Mouse (Mus musculus) heart, embryonic 11.5 days (tissue): Measurements from ENCODE around the gene Fam208b. TPM values are rescaled to one million over a fixed set of nuclear protein-coding genes. Genes with fewer than 3 reads are reported as not detected.
A peak's percentile ranks its signal among the peaks of the same experiment; 100 is the strongest.

Experiments used
- ATAC-seq: fragments of 200-750 bp; cut with Nextera tagmentation; replicated peaks from 2 replicates; pipeline ENCODE4 v1.8.0; 2017; ENCODE audit warnings: moderate library complexity; ENCODE audit not compliant: insufficient number of reproducible peaks, low FRiP score, low TSS enrichment
- H3K27ac ChIP-seq: fragments of 300-500 bp; sonication (generic); 2 replicates; pipeline ENCODE4 v1.5.1; 2014; ENCODE audit warnings: mild to moderate bottlenecking, low read depth, low read length
- H3K27me3 ChIP-seq: fragments of 300-500 bp; sonication (generic); 2 replicates; pipeline ENCODE4 v1.6.1; 2014; ENCODE audit warnings: mild to moderate bottlenecking, low read length, mixed read lengths; ENCODE audit not compliant: control insufficient read depth, insufficient read depth
- H3K36me3 ChIP-seq: fragments of 300-500 bp; sonication (generic); 2 replicates; pipeline ENCODE4 v1.6.1; 2014; ENCODE audit warnings: mild to moderate bottlenecking, low read length, moderate library complexity, mixed read lengths; ENCODE audit not compliant: control insufficient read depth, insufficient read depth
- H3K4me1 ChIP-seq: fragments of 300-500 bp; sonication (generic); 2 replicates; pipeline ENCODE4 v1.6.1; 2014; ENCODE audit warnings: low read length; ENCODE audit not compliant: control insufficient read depth, insufficient read depth
- H3K4me2 ChIP-seq: fragments of 300-500 bp; sonication (generic); 2 replicates; pipeline ENCODE4 v1.6.1; 2014; ENCODE audit warnings: mild to moderate bottlenecking, moderate library complexity
- H3K4me3 ChIP-seq: fragments of 300-500 bp; sonication (generic); 2 replicates; pipeline ENCODE4 v1.5.1; 2014; ENCODE audit warnings: low read depth, low read length
- H3K9ac ChIP-seq: fragments of 300-500 bp; sonication (generic); 2 replicates; pipeline ENCODE4 v1.6.1; 2014; ENCODE audit warnings: mild to moderate bottlenecking, low read depth, low read length, moderate library complexity
- H3K9me3 ChIP-seq: fragments of 300-500 bp; sonication (generic); replicated peaks from 2 replicates; pipeline ENCODE4 v1.6.1; 2016; ENCODE audit warnings: low read length; ENCODE audit not compliant: control insufficient read depth
- WGBS: fragments of 180-500 bp; shearing (Covaris S2); extraction: QIAGEN DNeasy Blood & Tissue Kit; methylation state at CpG from one replicate; pipeline ENCODE4 v1.1.7; 2014; ENCODE audit not compliant: insufficient replicate concordance; 5-methylcytosine and 5-hydroxymethylcytosine counted together
- polyA plus RNA-seq: library from polyadenylated mRNA; unstranded; fragments of >200 nt; fragmentation: Nextera tagmentation; extraction: Ambion mirVana; gene quantifications from 2 replicates; pipeline ENCODE4 v1.2.1, GENCODE M21; 2014

The Fam208b gene
- 14.0 and 16.0 TPM in 2 replicates for polyA plus RNA-seq

GRCm38 (mm10) chr13:3610795-3611438 is at the start of gene Fam208b:
TSS of gene Fam208b (minus strand) at chr13:3611108.
- H3K4me1 ChIP-seq = no peaks in the 10 kb centered on the region
- under 1% methylated on average over 57 of the region's 58 CpGs for WGBS
- no peaks in the 10 kb centered on the region for H3K27me3 ChIP-seq
- peak within 1 kb of the TSS; percentile 96 for H3K27ac ChIP-seq
- peak within 1 kb of the TSS; percentile 73 for H3K4me2 ChIP-seq
- peak within 1 kb of the TSS; percentile 97 for H3K4me3 ChIP-seq
- peak within 1 kb of the TSS; percentile 88 for H3K9ac ChIP-seq
- H3K36me3 ChIP-seq = no peaks in the 10 kb centered on the region
- ATAC-seq = peak; percentile 100
- H3K9me3 ChIP-seq = no peaks in the 10 kb centered on the region

DNA sequence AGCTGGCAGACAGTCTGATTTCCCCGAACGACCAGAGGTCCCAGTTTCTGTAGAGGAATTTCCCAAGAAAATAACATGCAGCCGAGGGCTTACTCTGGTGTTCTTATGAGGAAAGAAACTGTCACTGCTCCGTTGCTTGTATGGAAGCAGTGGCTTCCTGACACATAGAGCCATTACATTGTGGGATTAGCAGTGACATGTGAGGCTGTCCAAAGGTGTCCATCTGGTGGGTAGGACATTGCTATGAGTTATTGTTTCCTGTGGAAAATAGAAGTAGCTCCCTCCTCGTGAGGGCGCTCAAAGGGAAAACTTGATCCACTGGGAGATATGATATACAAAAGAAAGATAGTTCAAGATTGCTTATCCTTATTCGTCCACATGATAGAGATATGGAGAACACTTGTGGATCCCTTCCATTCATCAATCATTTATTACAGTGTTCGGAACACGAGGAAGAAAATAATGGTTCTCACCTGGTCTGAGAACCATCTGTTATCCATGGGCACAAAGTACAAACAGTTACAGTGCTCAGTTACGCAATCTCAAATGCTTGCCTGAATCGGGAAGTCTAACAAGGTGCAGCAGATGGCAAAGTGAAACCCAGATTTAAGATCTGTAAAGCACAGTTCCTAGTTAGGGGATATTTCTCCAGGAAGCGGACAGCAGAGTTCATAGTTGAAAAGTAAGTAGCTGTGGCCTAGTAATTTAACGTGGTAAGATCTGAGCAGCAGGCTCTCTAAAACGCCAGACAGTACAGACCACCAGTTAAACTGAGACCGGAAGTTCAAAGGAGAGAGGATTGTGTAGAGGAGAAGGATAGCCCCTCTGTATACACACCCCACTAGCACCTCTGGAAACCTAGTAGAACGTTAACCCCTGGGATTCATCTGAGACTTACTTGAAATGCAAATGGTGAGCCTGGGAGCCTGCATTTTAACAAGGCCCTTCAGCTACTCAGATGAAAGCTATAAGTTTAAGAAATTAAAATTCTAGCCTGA is 48.6 kb upstream of the Fam208b start:
- no peak overlapping the region for H3K4me3 ChIP-seq
- no peak overlapping the region for H3K9ac ChIP-seq
- no peak overlapping the region for H3K4me2 ChIP-seq
- no peaks in the 10 kb centered on the region for H3K4me1 ChIP-seq
- H3K9me3 ChIP-seq = no peaks in the 10 kb centered on the region; the same call in 1 of the 2 replicates
- no peaks in the 10 kb centered on the region for H3K36me3 ChIP-seq
- 73% methylated on average over 16 of the region's 16 CpGs for WGBS
- no peak for ATAC-seq
- H3K27me3 ChIP-seq = no peaks in the 10 kb centered on the region
- H3K27ac ChIP-seq = no peak overlapping the region

DNA sequence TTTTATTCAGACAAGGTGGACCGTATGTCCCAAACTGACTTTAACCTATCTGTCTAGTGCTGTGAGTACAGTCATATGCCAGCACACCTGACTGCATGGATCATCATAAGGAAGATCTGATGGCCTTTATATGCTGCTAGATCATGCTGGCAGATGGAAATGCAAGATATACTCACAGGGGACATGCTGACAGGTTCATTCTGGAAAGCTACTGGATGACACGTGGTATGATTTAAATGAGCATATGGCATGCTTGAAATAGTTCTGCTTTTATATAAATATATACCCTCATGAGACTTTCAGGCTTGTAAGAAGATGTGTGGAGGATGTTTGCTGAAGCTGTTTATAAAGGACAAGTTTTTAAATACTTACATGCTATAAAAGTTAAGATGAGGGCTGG is 43.5 kb upstream of the Fam208b start:
- Histone ChIP-seq H3K36me3 (no peaks in the 10 kb centered on the region), H3K4me2 (no peak overlapping the region), H3K9ac (no peak overlapping the region), H3K27ac (no peak overlapping the region), H3K27me3 (no peaks in the 10 kb centered on the region), H3K9me3 (no peaks in the 10 kb centered on the region; the same call in 1 of the 2 replicates), H3K4me3 (no peak overlapping the region), H3K4me1 (no peaks in the 10 kb centered on the region)
- ATAC-seq = no peak
- 79% methylated on average over 2 of the region's 2 CpGs for WGBS

GRCm38 (mm10) chr13:3650569-3650968 is 39.7 kb upstream of the Fam208b start:
- Histone ChIP-seq H3K9ac (no peak overlapping the region), H3K36me3 (no peaks in the 10 kb centered on the region), H3K27me3 (no peaks in the 10 kb centered on the region), H3K4me2 (no peak overlapping the region), H3K4me1 (no peaks in the 10 kb centered on the region), H3K4me3 (no peak overlapping the region), H3K9me3 (no peaks in the 10 kb centered on the region), H3K27ac (no peak overlapping the region)
- 91% methylated on average over 4 of the region's 4 CpGs for WGBS
- ATAC-seq = no peak

- Histone ChIP-seq H3K9ac (no peak overlapping the region), H3K9me3 (no peaks in the 10 kb centered on the region), H3K4me1 (no peaks in the 10 kb centered on the region), H3K36me3 (no peaks in the 10 kb centered on the region), H3K27ac (no peak overlapping the region), H3K27me3 (no peaks in the 10 kb centered on the region), H3K4me3 (no peak overlapping the region), H3K4me2 (no peak overlapping the region)
- WGBS = 87% methylated on average over 7 of the region's 7 CpGs
- ATAC-seq = no peak
These were observed 35.7 kb upstream of the Fam208b start for GRCm38 (mm10) chr13:3646566-3646965.

- Histone ChIP-seq H3K9me3 (no peaks in the 10 kb centered on the region), H3K4me1 (no peaks in the 10 kb centered on the region), H3K27me3 (no peaks in the 10 kb centered on the region), H3K4me3 (no peak overlapping the region), H3K36me3 (no peaks in the 10 kb centered on the region), H3K27ac (no peak overlapping the region), H3K4me2 (no peak overlapping the region), H3K9ac (no peak overlapping the region)
- WGBS = 71% methylated on average over 3 of the region's 3 CpGs
- no peak for ATAC-seq
These were observed 35.0 kb upstream of the Fam208b start for GRCm38 (mm10) chr13:3645919-3646318.

DNA sequence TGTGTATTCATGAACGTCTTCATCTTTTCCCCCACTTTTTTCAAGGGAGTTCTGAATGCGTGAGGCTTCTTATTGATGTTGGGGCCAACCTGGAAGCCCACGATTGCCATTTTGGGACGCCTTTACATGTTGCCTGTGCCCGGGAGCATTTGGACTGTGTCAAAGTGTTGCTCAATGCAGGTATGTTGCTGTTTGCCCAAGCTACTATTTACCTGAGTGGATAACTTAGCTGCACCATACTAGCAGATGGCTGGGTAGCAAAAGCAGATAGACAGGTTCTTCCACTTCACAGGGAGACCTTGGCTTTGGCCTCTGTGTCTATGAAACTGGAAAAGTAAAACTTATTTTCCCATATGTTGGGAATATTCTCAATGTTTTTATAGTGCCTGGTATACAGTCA is 34.0 kb upstream of the Fam208b start:
- H3K27ac ChIP-seq = no peak overlapping the region
- no peaks in the 10 kb centered on the region for H3K9me3 ChIP-seq
- WGBS = 84% methylated on average over 5 of the region's 5 CpGs
- H3K4me2 ChIP-seq = no peak overlapping the region
- no peaks in the 10 kb centered on the region for H3K27me3 ChIP-seq
- H3K4me3 ChIP-seq = no peak overlapping the region
- no peak overlapping the region for H3K9ac ChIP-seq
- no peaks in the 10 kb centered on the region for H3K4me1 ChIP-seq
- no peak for ATAC-seq
- H3K36me3 ChIP-seq = no peaks in the 10 kb centered on the region

DNA sequence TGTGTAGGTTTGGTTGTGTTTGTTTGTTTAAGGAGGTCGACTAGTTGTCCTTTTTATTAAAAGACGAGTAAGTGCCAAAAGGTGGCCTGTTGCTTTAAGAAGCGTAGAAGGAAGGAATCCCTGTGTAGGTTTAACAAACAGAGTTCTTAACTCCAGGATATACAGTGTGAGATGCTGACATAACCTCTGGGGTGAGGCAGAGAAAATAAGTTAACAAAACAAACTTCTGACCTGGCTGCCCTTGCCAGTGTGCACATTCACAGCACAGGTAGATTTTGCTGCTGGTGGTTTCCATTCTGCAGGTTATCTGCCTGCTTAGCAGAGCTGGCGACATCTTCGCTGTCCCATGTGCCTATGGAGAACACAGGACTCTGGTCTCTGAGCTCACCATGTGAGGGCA is 31.6 kb upstream of the Fam208b start:
- Histone ChIP-seq H3K4me2 (no peak overlapping the region), H3K36me3 (no peaks in the 10 kb centered on the region), H3K9ac (no peak overlapping the region), H3K9me3 (no peaks in the 10 kb centered on the region), H3K4me1 (no peaks in the 10 kb centered on the region), H3K27ac (no peak overlapping the region), H3K4me3 (no peak overlapping the region), H3K27me3 (no peaks in the 10 kb centered on the region)
- WGBS = 71% methylated on average over 5 of the region's 5 CpGs
- ATAC-seq = no peak
